Mouse (Mus musculus): ENCODE results near the gene Ctdspl2.

Ctdspl2 gene

GRCm38 (mm10) chr2:122059365-122060115 is 103.7 kb downstream of the Ctdspl2 start:
- no peak for DNase-seq (ENCODE audit: low spot score)

Measured in spleen, adult 12 weeks (tissue).